Mouse (Mus musculus): ENCODE results near the gene A930017K11Rik. TPM values are rescaled to one million over a fixed set of nuclear protein-coding genes. Genes with fewer than 3 reads are reported as not detected.

Gene A930017K11Rik
- 0.09 TPM in 1 of 2 replicates, not detected in the other for polyA plus RNA-seq (2015; fragmentation: Nextera tagmentation; extraction: Ambion mirVana)

GRCm38 (mm10) chr17:25951803-25952623 is at the start of gene A930017K11Rik:
Gene A930017K11Rik, minus strand, starts transcription at chr17:25952565.
- Histone ChIP-seq H3K4me1 (peaks cover 14% of the 10 kb centered on the region), H3K4me3 (peak within 1 kb of the TSS; percentile 42), H3K4me2 (peak within 1 kb of the TSS; percentile 76), H3K9ac (peak within 1 kb of the TSS; percentile 11), H3K9me3 (no peaks in the 10 kb centered on the region), H3K36me3 (no peaks in the 10 kb centered on the region), H3K27me3 (peaks cover 47% of the 10 kb centered on the region), H3K27ac (no peak within 1 kb of the TSS)
- 1% methylated on average over 58 of the region's 58 CpGs for WGBS
- 0 out of 2 replicates have a peak, but pooled peaks have one; percentile 27 for ATAC-seq (ENCODE audit: borderline replicate concordance, extremely low read depth, low FRiP score, low TSS enrichment)

DNA sequence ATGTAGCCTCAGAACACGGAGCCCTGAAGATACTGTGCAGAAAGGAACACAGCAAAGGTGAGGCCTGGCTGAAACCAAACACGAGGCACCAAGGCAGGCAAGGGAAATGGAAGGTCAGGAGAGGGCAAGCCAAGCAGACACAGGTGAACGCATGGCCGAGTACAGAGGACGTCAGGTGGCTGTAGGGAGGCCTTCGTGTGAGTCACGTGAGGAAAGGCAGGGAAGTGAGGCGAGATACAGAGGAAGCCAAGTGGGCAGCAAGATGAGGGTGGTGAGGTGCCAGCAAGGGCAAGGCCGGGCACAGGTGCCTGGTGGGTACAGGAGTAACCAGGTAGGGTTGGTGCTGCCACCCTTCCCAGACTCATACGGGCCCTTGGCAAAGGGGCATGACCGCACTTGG is 46.1 kb upstream of the A930017K11Rik start:
- Histone ChIP-seq H3K4me3 (no peak overlapping the region), H3K4me1 (no peaks in the 10 kb centered on the region), H3K9me3 (no peaks in the 10 kb centered on the region), H3K36me3 (peaks cover 10% of the 10 kb centered on the region; the same call in 1 of the 2 replicates), H3K27me3 (no peaks in the 10 kb centered on the region), H3K4me2 (no peak overlapping the region), H3K27ac (no peak overlapping the region), H3K9ac (no peak overlapping the region)
- 90% methylated on average over 11 of the region's 11 CpGs for WGBS
- no peak for ATAC-seq (ENCODE audit: borderline replicate concordance, extremely low read depth, low FRiP score, low TSS enrichment)

DNA sequence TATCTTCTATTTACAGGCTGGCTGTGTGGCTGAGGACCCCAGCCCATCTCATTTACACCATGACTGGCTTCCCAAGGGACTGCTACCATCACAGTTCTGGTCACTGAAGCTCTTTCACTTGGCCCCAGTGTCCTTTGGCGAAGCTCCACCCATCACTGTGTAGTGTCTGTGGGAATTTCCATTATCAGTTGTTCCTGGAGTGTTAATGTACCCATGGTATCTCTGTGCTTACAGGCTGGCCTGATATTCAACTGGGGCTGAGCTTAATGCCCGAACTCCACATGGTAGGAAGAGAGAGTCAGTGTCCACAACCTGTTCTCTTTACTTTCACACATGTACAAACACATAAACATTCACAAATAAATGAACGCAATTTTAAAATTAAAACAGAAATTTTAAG is 41.1 kb upstream of the A930017K11Rik start:
- Histone ChIP-seq H3K27me3 (no peaks in the 10 kb centered on the region), H3K9ac (no peak overlapping the region), H3K27ac (no peak overlapping the region), H3K4me1 (no peaks in the 10 kb centered on the region), H3K4me3 (no peak overlapping the region), H3K36me3 (peaks cover 36% of the 10 kb centered on the region), H3K4me2 (no peak overlapping the region), H3K9me3 (no peaks in the 10 kb centered on the region)
- ATAC-seq (ENCODE audit: borderline replicate concordance, extremely low read depth, low FRiP score, low TSS enrichment), result no peak
- 76% methylated on average over 3 of the region's 3 CpGs for WGBS

DNA sequence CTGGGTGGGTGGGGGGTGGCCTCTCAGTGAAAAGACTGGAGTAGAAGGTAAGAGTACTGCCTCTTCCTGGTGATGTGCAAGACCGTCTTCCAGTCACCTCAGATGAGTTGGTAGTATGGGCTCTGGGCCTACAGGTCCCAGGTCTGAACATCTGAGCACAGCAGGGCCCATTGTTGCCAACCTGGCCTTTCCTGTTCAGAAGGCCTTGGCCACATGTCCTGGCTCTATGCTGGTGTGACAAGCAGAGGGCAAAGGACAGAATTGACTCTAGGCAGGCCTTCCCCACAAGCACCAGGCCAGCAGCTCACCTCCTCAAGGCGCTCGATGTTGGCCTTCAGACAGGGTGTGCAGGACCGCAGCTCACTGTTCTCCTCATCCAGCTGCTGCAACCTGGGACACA is 39.9 kb upstream of the A930017K11Rik start:
- H3K27me3 ChIP-seq, result no peaks in the 10 kb centered on the region
- ATAC-seq (ENCODE audit: borderline replicate concordance, extremely low read depth, low FRiP score, low TSS enrichment), result no peak
- H3K4me1 ChIP-seq, result no peaks in the 10 kb centered on the region
- no peak overlapping the region for H3K9ac ChIP-seq
- no peak overlapping the region for H3K4me3 ChIP-seq
- no peak overlapping the region for H3K27ac ChIP-seq
- H3K36me3 ChIP-seq, result peaks cover 36% of the 10 kb centered on the region
- H3K9me3 ChIP-seq, result no peaks in the 10 kb centered on the region
- WGBS, result 93% methylated on average over 4 of the region's 4 CpGs
- no peak overlapping the region for H3K4me2 ChIP-seq

DNA sequence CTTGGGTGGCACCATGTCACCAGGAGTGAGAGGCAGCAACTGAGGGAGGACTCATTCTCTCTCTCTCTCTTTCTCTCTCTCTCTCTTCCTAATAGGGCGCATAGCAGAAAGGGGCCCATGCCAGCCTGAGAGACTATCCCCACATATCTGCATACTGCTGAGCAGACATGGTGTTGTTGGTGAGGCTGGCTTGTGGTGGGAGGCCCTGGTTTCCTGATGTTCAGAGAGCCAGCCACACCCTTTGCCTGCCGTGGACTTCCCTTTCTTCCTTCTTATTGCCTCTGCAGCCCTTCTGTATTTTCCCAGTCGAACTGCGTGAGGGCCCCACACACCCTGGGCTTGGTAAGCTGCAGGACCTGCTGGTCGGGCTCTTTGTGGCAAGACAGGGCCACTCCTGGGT is 38.0 kb upstream of the A930017K11Rik start:
- WGBS, result 85% methylated on average over 5 of the region's 5 CpGs
- Histone ChIP-seq H3K36me3 (peaks cover 36% of the 10 kb centered on the region), H3K4me3 (no peak overlapping the region), H3K9me3 (no peaks in the 10 kb centered on the region), H3K4me2 (no peak overlapping the region), H3K4me1 (no peaks in the 10 kb centered on the region), H3K9ac (no peak overlapping the region), H3K27ac (no peak overlapping the region), H3K27me3 (no peaks in the 10 kb centered on the region)
- no peak for ATAC-seq (ENCODE audit: borderline replicate concordance, extremely low read depth, low FRiP score, low TSS enrichment)

GRCm38 (mm10) chr17:25985306-25986294 is 33.2 kb upstream of the A930017K11Rik start, which contains the start of gene Capn15:
Gene Capn15, minus strand, starts transcription at chr17:25985796.
- Histone ChIP-seq H3K27me3 (no peaks in the 10 kb centered on the region), H3K4me3 (peak within 1 kb of the TSS; percentile 79), H3K4me2 (peak within 1 kb of the TSS; percentile 79), H3K9me3 (no peaks in the 10 kb centered on the region), H3K4me1 (peaks cover 18% of the 10 kb centered on the region), H3K36me3 (peaks cover 8% of the 10 kb centered on the region), H3K27ac (peak within 1 kb of the TSS; percentile 72), H3K9ac (peak within 1 kb of the TSS; percentile 72)
- WGBS, result under 1% methylated on average over 91 of the region's 91 CpGs
- ATAC-seq (ENCODE audit: borderline replicate concordance, extremely low read depth, low FRiP score, low TSS enrichment), result peak; percentile 99

DNA sequence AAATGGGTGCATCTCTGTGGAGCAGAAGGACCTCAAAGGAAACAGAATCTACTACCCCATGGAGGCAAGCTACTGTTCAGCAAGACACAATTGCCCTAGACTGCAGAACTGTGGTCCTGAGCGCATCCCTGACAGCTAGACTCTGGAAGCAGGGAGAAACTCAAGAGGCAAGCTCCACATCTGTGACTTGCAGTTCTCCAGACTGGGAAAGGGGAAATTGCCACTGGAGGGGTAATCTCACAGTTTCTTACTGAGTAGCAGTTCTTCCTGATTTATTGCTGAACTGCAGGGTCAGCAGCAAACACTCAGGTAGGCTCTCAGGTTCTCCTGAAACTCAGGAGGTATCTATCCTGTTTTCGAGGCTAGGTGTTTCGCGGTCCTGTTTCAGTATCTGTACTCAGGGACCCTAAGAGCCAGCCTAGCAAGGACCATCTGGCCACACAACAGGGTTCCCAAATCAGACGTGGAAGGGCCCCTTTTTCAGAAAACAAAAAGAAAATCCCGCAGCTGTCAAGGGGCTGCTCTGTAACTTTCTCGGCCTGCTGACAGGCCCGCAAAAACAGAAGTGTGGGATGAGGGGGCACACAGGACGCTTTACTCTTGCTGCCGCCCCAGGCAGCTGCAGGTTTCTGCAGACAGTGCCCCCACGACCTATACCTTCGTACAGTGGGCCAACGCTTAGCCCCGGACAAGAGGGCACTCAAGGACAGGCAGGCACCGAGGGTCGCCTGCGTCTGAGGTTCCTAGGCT is 32.4 kb upstream of the A930017K11Rik start:
- peak overlapping the region; percentile 72 for H3K27ac ChIP-seq
- peak overlapping the region; percentile 79 for H3K4me2 ChIP-seq
- no peaks in the 10 kb centered on the region for H3K27me3 ChIP-seq
- peaks cover 3% of the 10 kb centered on the region; the same call in 1 of the 2 replicates for H3K36me3 ChIP-seq
- H3K9ac ChIP-seq, result peak overlapping the region; percentile 72
- no peak for ATAC-seq (ENCODE audit: borderline replicate concordance, extremely low read depth, low FRiP score, low TSS enrichment)
- H3K4me1 ChIP-seq, result peaks cover 26% of the 10 kb centered on the region
- H3K4me3 ChIP-seq, result peak overlapping the region; percentile 79
- WGBS, result 9% methylated on average over 17 of the region's 17 CpGs
- no peaks in the 10 kb centered on the region for H3K9me3 ChIP-seq

GRCm38 (mm10) chr17:25984066-25984465 is 31.7 kb upstream of the A930017K11Rik start:
- WGBS, result 97% methylated on average over 1 of the region's 1 CpGs
- peak overlapping the region; percentile 79 for H3K4me3 ChIP-seq
- peak overlapping the region; percentile 79 for H3K4me2 ChIP-seq
- H3K36me3 ChIP-seq, result no peaks in the 10 kb centered on the region
- H3K27ac ChIP-seq, result no peak overlapping the region
- H3K27me3 ChIP-seq, result no peaks in the 10 kb centered on the region
- no peaks in the 10 kb centered on the region for H3K9me3 ChIP-seq
- no peak for ATAC-seq (ENCODE audit: borderline replicate concordance, extremely low read depth, low FRiP score, low TSS enrichment)
- H3K4me1 ChIP-seq, result peaks cover 31% of the 10 kb centered on the region
- H3K9ac ChIP-seq, result peak overlapping the region; percentile 72; the same call in 1 of the 2 replicates

DNA sequence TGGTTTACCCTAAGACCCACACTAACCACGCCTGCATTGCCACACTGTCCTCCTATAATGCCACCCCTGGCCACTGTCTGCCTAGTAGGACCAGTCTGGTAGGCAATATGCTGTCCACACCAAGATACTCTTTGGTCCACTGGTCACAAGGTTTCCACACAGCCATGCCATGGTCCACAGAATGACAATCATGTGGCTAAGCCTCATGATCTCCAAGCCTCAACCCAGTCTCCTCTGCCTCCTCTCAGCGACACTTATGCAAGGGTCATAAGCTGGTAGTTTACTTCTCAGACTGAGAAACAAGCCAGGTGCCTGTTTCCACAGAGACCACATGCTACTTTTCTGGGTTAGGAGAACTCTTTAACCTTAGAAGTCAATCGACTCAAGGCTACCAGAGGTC is 30.5 kb upstream of the A930017K11Rik start:
- ATAC-seq (ENCODE audit: borderline replicate concordance, extremely low read depth, low FRiP score, low TSS enrichment), result no peak
- H3K4me3 ChIP-seq, result no peak overlapping the region
- WGBS, result 86% methylated on average over 3 of the region's 3 CpGs
- H3K36me3 ChIP-seq, result no peaks in the 10 kb centered on the region
- H3K9ac ChIP-seq, result no peak overlapping the region
- no peaks in the 10 kb centered on the region for H3K9me3 ChIP-seq
- no peak overlapping the region for H3K27ac ChIP-seq
- H3K4me2 ChIP-seq, result no peak overlapping the region
- H3K27me3 ChIP-seq, result no peaks in the 10 kb centered on the region
- peaks cover 31% of the 10 kb centered on the region for H3K4me1 ChIP-seq

DNA sequence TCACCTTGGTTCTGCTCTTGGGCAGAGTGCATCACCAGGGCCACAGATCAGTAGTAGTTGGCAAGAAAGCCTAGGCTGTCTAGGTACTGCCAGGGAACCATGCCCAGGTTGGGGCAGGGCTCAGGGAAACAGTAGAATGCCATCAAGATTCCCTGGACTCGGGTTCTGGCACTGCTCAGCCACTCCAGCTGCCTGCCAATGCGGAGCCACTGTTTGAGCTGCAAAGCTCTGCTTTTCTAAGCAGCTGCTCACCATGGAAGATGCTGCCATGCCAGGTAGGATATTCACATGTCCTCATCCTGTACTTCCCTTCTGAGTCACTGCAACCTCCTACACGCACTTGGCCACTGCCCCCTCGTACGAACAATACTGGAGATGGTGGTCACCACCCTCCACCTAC is 28.5 kb upstream of the A930017K11Rik start:
- Histone ChIP-seq H3K4me3 (no peak overlapping the region), H3K4me1 (peaks cover 31% of the 10 kb centered on the region), H3K9me3 (no peaks in the 10 kb centered on the region), H3K27ac (no peak overlapping the region), H3K4me2 (no peak overlapping the region), H3K36me3 (no peaks in the 10 kb centered on the region), H3K27me3 (no peaks in the 10 kb centered on the region), H3K9ac (no peak overlapping the region)
- 88% methylated on average over 5 of the region's 5 CpGs for WGBS
- ATAC-seq (ENCODE audit: borderline replicate concordance, extremely low read depth, low FRiP score, low TSS enrichment), result no peak
